Mouse (Mus musculus): ENCODE data around the gene Gm21954. TPM values are rescaled to one million over a fixed set of nuclear protein-coding genes. Genes with fewer than 3 reads are reported as not detected.

Gm21954 gene
- total RNA-seq (2022), result not detected

GRCm38 (mm10) chr3:55472110-55472509, at the start of gene Gm21954:
TSS of gene Gm21954 (minus strand) at chr3:55472210.
- no peak for DNase-seq

DNA sequence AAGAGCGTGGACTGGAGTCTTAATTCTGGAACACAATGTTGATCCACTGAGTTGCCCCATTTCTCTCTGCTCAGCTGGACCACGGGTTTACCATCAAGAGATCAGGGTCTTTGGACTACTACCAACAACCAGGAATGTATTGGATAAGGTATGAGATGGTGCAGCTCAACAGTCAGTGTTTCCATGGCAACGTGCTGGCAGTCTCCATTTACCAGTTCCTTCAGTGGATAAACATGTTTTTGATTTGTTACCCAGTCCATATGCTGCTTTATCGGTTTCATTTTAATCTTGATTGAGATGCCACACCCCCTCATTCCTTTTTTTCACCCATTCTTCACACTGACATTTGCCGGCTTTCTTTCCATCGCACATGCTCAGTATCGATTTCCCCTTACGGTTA, 49.8 kb upstream of the Gm21954 start:
- DNase-seq, result no peak

GRCm38 (mm10) chr3:55520240-55521180, 48.5 kb upstream of the Gm21954 start:
- peak; percentile 50 for DNase-seq

- no peak for DNase-seq
These were observed 45.5 kb upstream of the Gm21954 start for GRCm38 (mm10) chr3:55517454-55518014.

DNA sequence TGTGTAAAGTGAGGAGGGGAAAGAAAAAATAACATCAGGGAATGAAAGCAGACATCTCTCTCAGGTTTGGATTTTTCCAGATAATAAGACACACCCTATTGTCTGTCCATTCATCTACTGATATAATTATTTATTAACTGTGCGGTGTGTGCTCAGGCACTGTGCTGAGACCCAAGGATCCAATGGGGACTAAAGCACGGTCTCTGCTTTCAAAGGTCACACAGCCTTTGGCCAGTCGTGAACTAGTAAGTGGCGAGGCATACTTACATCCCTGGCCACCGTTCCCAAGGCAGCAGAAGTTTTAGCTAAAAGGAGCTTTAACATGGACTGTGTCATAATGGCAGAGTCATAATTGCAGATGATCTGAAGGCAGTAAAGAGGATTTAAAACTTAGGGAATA, 44.0 kb upstream of the Gm21954 start:
- DNase-seq, result no peak

- no peak for DNase-seq
These were observed 39.6 kb upstream of the Gm21954 start for GRCm38 (mm10) chr3:55511658-55512057.

DNA sequence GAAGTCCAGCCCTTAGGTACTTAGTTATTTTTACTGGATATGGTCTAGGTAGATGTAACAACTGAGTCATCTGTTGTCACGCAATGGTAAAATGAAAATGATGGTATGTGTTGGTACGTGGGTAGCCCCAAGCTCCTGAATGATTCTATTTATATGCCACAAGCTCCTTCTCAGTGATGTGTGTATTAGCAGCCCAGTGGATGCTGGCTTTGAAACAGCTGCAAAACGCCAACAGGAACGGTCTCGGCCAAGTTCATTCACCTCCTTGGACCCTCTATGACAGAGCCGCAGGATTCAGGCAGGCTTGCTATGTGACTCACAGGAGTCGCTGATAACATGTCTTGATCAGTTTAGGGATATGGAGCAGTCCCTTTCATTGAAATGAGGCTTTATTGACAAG, 38.2 kb upstream of the Gm21954 start:
- no peak for DNase-seq

GRCm38 (mm10) chr3:55499298-55499697, 27.3 kb upstream of the Gm21954 start:
- DNase-seq, result no peak

DNA sequence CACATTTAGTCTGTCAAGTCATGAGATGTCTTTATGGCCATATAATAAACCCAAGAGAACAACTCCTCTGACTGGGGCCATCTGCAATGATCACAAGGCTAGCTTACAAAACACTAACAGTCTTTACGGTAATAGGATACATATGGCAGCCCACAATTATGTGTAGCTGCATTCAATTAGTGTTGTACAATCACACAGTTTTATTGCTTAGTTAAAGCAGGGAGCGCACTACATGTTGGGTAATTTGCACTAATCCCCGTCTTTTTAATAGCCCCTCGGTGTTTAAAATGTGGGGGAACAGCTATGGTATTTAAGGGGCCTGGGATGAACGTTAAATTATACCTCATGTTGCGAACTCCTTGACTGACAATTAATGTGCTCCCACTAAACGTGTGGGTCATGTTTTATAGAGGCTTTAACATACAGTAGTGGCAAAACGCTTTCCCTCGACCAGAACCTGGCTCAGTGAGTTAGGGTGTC, 24.5 kb upstream of the Gm21954 start:
- no peak for DNase-seq

DNA sequence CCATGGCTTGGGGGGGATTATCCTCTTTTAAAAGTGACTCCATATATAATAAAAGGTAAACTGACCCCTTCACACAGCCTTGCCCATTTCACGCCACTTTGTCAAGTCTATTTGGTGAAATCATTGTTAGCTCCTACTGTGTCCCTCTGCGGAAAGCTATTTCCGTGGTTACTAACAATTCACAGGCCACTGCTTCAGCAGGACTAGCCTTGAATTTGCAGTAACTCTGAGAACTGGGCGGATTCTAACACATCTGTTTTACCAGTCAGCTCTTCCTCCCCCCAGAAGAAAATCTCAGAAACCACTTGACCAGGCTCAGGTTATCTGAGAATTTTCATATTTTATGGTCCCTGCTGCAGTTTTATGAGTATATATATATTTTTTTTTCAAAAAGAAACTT, 23.9 kb upstream of the Gm21954 start:
- no peak for DNase-seq

GRCm38 (mm10) chr3:55495231-55495630, 23.2 kb upstream of the Gm21954 start:
- no peak for DNase-seq

GRCm38 (mm10) chr3:55494348-55494747, 22.3 kb upstream of the Gm21954 start:
- DNase-seq, result no peak

DNA sequence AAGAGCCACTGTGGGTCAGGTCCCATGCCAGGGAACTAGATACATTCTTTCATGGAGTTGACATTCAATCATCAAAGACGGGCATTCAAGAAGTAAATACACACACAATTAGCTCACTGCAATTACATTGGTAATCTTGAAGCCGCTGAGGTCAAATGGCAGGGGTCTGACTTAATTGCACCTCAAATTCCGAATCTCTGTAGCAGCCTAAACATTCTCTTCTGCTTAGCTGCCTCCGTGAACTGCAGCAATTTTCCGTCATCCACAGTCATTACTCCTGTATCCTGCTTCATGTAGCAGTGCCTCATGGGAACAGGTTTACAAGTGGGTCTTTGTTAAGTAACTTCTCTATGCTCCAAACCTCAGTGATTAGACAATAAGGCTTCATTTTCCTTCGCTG, 20.0 kb upstream of the Gm21954 start:
- DNase-seq, result no peak

GRCm38 (mm10) chr3:55489231-55489990, 17.4 kb upstream of the Gm21954 start:
- DNase-seq, result no peak

DNA sequence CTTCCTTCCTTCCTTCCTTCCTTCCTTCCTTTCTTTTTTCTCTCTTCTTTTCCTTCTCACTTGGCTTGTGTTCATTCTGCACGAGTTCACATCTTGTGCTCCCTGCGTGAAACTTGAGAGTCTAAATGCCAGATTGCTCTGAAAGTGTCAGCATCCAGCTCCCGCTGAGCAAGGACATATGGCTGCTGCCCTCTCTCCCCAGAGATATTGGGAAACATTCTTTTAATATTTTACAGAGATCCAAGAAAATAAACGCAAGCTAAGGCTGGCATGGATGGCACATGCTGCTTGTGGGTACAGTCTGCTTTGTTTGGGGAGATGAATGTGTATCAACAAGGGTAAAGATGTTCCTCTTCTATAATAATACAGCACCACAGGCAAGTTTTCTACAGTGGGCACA, 11.3 kb upstream of the Gm21954 start:
- no peak for DNase-seq

GRCm38 (mm10) chr3:55481140-55481539, 9.1 kb upstream of the Gm21954 start:
- DNase-seq, result no peak

DNA sequence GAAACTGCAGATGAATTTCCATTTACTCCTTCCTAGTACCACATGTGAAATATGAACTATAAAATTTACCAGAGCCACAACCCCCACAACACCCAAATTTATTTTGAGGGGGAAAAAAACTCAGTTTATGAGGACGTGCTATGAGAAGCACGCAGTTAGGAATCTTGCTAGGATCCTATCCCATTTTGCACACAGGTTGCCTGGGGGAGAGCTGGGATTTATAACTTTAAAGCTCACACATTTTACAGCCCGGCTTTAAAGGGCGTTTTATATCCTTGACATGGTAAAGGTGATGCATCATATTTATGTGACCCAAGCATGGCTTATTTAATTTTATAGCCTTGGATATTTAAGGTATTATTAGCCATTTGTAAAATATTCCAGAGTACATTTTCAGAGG, 7.3 kb upstream of the Gm21954 start:
- DNase-seq, result no peak

GRCm38 (mm10) chr3:55476694-55477093, 4.7 kb upstream of the Gm21954 start:
- DNase-seq, result no peak

GRCm38 (mm10) chr3:55473146-55473545, 1.1 kb upstream of the Gm21954 start:
- no peak for DNase-seq

- no peak for DNase-seq
These were observed 5.7 kb downstream of the Gm21954 start for GRCm38 (mm10) chr3:55466348-55466747.

GRCm38 (mm10) chr3:55465785-55466184, 6.2 kb downstream of the Gm21954 start:
- DNase-seq, result no peak

- DNase-seq, result no peak
These were observed 7.8 kb downstream of the Gm21954 start for GRCm38 (mm10) chr3:55464226-55464625.

Data from adrenal gland, adult 8-10 months (tissue).